Mouse (Mus musculus) embryo, embryonic 11 days (tissue): ENCODE measurements at regions not wholly inside any gene's neighbourhood (a gene's known extent, or its start where the extent isn't known, plus 50 kb on each side); places are given as distances from the start of the nearest gene placed in this dataset.
"Not testable (repeated sequence)": the region's sequence is repeated elsewhere in the genome, so short reads cannot be mapped to it uniquely, and the experiment has no call there.

Source experiments
- DNase-seq: peaks from one replicate; pipeline ENCODE4 v3.0.0-alpha.2; 2015

DNA sequence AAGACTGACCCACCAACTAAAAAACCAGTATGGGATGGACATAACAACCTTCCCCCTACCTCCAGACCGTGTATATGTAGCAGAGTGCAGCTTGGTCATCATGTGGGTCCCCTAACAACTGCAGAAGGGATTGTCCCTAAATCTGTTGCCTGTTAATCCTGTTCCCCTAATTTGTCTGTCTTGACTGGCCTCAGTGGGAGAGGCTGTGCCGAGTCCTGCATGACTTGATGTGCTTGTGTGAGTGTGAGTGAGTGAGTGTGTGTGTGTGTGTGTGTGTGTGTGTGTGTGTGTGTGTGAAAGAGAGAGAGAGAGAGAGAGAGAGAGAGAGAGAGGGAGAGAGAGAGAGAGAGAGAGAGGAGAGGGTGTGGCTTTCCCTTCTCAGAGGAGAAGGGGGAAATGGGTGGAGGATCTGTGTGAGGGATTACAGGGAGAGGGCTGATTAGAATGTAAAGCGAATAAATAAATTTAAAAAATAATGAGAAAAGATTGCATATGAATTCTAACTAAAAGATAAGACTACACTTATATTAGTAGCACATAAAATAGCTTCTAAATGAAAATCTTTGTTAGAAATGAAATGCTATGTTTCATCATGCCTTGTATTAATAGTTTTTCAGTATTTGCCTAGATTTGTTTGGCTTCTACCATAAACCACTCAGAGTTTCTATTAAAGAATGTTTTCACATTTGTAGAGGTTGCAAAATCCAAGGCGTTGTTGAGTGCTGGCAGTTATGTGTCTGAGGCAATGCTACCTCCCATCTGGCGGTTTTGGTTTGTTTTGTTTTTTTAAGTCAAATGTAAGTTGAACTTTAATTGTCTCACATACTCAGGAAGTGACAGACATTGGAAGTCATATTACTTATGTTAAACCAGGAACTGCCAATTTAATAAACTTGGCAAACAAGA lies 740.9 kb downstream of the Abca13 start:
- DNase-seq: no peak

DNA sequence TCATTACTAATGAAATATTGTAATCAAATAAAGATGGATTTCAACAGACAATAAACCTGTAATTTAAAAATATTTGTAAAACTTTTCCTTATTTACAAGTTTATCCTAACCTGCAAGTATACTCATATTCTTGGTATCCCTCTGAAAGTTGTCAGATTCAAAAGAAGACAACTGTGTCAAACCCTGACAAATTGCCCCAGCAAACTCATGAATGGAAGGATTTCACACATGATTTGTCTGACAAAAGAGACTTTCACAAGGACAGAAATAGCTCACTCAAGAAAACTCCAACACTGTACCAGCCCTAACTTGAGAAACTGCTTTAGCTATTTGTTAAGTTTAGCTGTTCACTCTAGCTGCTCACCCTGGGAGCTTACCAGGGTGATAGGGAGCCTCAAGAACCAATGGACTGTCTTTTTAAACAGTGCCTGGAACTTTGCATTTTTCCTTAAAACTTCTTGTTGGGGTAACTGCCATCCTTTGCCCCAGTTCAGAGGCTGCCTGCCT lies 771.0 kb downstream of the Abca13 start:
- peak; percentile 8 for DNase-seq

DNA sequence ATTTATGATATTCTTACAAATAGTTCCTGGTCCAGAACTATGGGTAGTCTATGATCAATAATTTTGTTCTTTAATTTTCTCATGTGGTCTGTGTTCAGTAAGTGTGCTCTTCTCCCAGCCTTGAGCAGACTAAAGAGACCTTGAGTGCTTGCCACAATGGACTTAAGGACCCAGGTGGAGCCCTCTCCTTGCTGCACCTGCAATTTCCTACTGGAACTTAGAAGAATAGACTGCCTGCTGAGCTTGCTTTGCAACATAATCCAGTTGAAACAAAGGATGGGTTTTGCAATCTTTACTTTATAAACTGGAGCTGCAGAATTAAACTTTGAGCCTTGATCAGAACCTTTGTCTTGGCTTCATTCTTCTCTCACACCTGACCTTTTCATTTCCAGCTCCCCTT lies 791.2 kb downstream of the Abca13 start:
- DNase-seq: no peak

GRCm38 (mm10) chr11:9994601-9995166 lies 802.9 kb downstream of the Abca13 start:
- DNase-seq: no peak

GRCm38 (mm10) chr11:9995356-9995755 lies 803.6 kb downstream of the Abca13 start:
- no peak for DNase-seq

DNA sequence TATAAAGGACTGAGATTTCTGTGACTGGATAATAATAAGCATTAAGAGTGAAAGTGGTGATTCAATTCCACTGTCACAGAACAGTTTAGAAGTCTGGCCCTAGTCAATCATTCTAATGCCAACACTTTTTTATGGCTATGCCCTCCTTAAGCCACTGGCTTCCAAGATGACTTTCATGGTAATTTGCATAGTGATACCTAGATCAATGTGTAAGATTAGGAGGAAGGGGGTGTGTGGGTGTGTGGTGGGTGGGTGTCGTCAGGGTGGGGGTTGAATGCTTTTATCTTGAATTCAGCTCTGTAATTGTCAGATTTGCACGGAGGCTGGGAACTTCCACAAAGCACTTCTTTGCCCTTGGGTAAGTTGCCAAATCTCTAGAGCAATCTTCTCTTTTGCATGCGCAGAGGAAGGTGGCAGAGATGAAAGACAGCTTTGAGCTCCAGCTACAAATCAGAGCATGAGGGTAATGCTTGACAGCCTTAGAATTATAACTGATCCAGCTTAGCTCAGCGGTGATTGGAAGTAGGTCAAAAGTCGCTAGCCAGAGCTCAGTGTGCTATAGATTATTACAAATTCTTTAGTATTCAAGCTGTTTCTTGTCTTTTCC lies 805.9 kb downstream of the Abca13 start:
- DNase-seq: no peak

- DNase-seq: no peak
Observed at GRCm38 (mm10) chr11:10002170-10002569, 810.4 kb downstream of the Abca13 start.

GRCm38 (mm10) chr11:10006881-10007280 lies 815.1 kb downstream of the Abca13 start:
- DNase-seq: no peak

DNA sequence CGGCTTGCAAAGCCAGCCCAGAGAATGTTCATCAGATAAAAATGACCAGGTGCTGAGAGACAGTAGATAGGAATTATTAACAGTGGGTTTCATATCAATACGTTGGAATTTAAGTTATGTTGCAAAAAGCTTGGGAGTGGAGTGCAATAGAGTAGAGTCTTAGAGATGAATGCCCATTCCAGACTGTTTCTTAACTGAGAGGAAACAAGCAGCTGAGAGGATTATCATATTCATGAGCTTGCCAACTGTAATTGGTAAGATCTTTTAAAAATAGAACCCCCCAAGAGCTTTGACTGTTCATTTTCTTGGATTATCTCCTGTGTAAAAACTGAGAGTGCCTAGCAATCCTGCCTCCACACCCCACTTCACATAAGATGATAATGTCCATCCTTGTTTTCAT lies 854.9 kb downstream of the Abca13 start:
- DNase-seq: no peak

- peak; percentile 8 for DNase-seq
Observed at GRCm38 (mm10) chr11:10051584-10052210, 860.0 kb downstream of the Abca13 start.

DNA sequence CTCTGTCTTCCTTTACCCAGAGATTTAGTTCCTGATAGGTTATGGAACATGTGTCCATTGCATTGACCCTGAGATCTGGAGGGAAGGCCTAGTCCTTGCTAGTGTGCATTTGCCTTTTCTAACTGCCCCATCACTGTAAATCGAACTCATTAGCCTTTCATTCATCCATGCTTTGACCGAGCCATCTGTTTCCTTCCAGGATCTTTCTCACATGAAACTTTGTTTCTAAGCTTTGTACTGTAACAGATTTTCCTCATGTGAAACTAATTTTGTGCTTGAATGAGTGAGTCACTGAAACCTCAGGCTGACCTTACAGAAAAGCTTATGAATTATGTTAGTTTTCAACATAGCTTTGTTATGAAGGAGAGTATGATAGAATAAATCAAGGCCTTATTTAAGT lies 880.1 kb downstream of the Abca13 start:
- DNase-seq: no peak

DNA sequence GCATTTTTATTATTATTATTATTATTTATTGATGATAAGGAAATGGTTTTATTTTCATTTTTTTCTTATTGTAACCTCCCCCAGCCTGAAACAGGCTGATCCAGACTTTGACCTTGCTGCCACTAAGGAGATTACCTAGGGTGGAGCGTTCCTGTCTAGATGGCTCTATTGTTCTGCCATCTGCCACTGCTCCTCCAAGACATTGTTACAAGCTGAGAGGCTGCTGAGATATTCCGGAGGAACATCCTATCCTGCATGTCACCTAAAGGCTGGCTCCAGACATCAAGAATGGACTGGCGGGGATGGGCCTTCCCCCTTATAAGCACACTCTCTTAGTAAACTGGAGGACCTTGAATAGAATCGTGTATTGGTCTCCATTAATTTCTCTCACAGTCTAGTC lies 896.2 kb downstream of the Abca13 start:
- no peak for DNase-seq

- DNase-seq: not testable (repeated sequence)
Observed at GRCm38 (mm10) chr11:10102314-10102713, 910.6 kb downstream of the Abca13 start.

GRCm38 (mm10) chr11:10105077-10105476 lies 913.3 kb downstream of the Abca13 start:
- peak; percentile 12 for DNase-seq

GRCm38 (mm10) chr11:10142161-10142560 lies 950.4 kb downstream of the Abca13 start:
- no peak for DNase-seq

DNA sequence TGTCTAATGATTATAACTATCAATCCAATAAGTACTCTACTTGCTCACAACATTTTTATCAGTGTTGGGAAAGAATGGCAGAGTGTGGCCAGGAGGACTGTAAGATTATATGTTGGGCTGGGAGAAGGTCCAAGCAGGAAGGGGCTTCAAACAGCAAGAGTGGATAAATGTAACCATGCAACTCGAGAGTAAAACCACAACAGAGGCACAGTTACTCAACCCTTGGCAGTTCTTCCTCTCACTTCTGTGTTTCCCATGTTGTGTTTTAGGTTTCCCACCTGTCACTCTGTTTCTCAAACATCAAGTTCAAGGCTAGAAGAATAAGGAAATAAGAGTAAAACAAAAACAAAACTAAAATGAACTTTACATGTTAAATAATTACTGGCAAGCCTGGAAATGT lies 957.4 kb downstream of the Abca13 start:
- DNase-seq: no peak

- DNase-seq: no peak
Observed at GRCm38 (mm10) chr11:10153836-10154235, 960.2 kb upstream of the Vwc2 start.

- no peak for DNase-seq
Observed at GRCm38 (mm10) chr11:10193738-10194137, 920.3 kb upstream of the Vwc2 start.

DNA sequence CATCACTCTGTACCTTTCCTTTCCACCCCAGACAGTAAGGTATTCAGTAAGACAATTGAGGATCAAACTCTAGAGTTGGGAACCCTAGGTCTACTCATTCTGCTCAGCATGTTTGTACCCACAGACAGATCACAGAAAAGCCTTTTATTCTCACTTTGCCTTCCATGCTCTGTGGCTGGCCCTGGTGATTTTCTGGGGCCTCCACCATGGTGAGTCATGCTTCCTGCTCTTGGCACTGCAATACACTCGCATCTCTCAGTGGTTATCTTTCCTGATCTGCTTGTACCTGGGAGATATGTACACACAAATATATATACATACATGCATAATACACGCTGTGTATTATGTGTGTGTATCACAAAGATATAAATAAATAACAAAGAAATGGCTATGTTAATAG lies 919.2 kb upstream of the Vwc2 start:
- no peak for DNase-seq

- no peak for DNase-seq
Observed at GRCm38 (mm10) chr11:10201021-10201420, 913.0 kb upstream of the Vwc2 start.

GRCm38 (mm10) chr11:10205257-10205656 lies 908.8 kb upstream of the Vwc2 start:
- DNase-seq: no peak
